Mouse (Mus musculus) spleen, embryonic (tissue): ENCODE data around the gene AL731706.1.

ENCODE experiments used
- CTCF ChIA-PET: fragments of 350-600 bp; sonication (Branson Sonifier 250); formaldehyde crosslinking; loops from one replicate; lab custom pipeline; 2022; lab: Charles Lee

AL731706.1 gene

DNA sequence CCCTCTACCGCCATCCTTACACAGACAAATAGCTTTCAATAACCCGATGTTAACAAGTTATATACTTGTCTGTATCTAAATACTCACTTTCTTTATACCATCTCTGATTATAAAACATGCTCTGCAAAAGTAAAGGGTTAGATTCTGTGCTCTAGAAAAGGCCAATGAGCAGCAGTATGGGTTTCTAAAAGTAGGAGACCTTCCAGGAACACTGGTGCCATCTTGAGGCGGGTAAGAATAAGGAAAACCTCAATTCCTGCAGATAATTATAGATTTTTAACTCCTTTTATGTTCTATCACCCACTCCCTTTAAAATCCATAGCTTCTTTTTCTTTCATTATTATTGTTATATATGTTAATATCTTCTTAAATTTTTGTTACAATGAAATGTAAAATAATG, 55.3 kb downstream of the AL731706.1 start:
- CTCF ChIA-PET, result no interaction called here

- CTCF ChIA-PET, result no interaction called here
Measured at GRCm38 (mm10) chr2:136834715-136835075, 56.5 kb downstream of the AL731706.1 start.

GRCm38 (mm10) chr2:136833976-136834714, 57.0 kb downstream of the AL731706.1 start:
- CTCF ChIA-PET, result no interaction called here

DNA sequence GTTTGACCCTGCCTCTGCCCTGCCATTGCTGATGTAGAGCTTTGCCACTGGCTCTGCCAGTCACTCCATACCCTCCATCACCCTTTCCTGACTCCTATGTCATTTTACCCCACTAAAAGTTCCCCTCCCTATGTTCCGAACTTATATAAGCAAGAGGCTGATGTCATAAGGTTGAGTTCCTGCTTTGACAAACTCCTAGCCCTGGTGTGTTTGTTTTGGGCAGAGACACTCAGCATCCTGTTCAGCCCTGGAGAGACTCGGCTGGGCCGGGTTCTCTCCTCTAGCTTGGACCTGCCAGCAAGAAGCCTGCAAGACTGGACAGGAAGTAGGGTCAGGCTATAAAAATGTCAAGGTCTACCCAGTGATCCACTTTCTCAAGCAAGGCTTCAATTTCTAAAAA, 58.3 kb downstream of the AL731706.1 start:
- CTCF ChIA-PET, result no interaction called here
